Mouse (Mus musculus): ENCODE results near the gene Cpne8. TPM values are rescaled to one million over a fixed set of nuclear protein-coding genes. Genes with fewer than 3 reads are reported as not detected.
"Not testable (repeated sequence)": the region's sequence is repeated elsewhere in the genome, so short reads cannot be mapped to it uniquely, and the experiment has no call there.

Cpne8 gene
- polyA plus RNA-seq, 1 experiment from 2014 or later = 4.2 TPM

- no peak overlapping the region for H3K9ac ChIP-seq (ENCODE audit: low read depth, low read length)
- H3K4me1 ChIP-seq (ENCODE audit: control insufficient read depth, insufficient read depth, low read length) = no peaks in the 10 kb centered on the region
- no peak overlapping the region for H3K4me2 ChIP-seq
- H3K4me3 ChIP-seq (ENCODE audit: low read depth, low read length) = no peak overlapping the region
- no peaks in the 10 kb centered on the region for H3K36me3 ChIP-seq (ENCODE audit: control insufficient read depth, insufficient read depth, low read length)
- no peaks in the 10 kb centered on the region for H3K9me3 ChIP-seq (replicated peaks; ENCODE audit: control insufficient read depth, low read length)
- H3K27me3 ChIP-seq (ENCODE audit: control insufficient read depth, insufficient read depth, low read length) = no peaks in the 10 kb centered on the region
- WGBS (ENCODE audit: insufficient replicate concordance) = 85% methylated on average over 10 of the region's 10 CpGs
- no peak overlapping the region for H3K27ac ChIP-seq (ENCODE audit: low read depth, low read length)
- no peak for ATAC-seq (replicated peaks; ENCODE audit: insufficient number of reproducible peaks, low FRiP score, low TSS enrichment)
Observed at GRCm38 (mm10) chr15:90645828-90646227, 33.4 kb downstream of the Cpne8 start.

DNA sequence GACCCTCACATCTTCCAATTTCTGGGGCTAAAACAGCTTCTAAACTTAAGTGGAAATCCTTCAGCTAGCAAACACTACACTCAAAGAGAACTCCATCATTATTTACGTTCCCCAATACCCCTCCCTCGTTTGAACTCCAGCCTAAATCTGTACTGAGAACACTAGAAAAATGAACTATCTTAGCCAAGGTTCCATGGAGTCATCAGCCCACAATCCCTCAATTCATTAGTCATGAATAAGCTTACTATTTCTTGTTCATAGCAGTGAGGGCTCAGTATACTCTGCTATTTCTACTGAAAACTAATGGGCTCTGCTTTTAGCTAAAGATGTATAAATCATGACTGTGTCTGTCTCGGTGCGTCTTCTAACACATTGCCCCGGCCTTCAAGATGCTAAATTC is 55.0 kb downstream of the Cpne8 start:
- Histone ChIP-seq H3K9ac (ENCODE audit: low read depth, low read length) (no peak overlapping the region), H3K27ac (ENCODE audit: low read depth, low read length) (no peak overlapping the region), H3K4me1 (ENCODE audit: control insufficient read depth, insufficient read depth, low read length) (no peaks in the 10 kb centered on the region), H3K36me3 (ENCODE audit: control insufficient read depth, insufficient read depth, low read length) (no peaks in the 10 kb centered on the region), H3K9me3 (replicated peaks; ENCODE audit: control insufficient read depth, low read length) (no peaks in the 10 kb centered on the region), H3K27me3 (ENCODE audit: control insufficient read depth, insufficient read depth, low read length) (no peaks in the 10 kb centered on the region), H3K4me3 (ENCODE audit: low read depth, low read length) (no peak overlapping the region), H3K4me2 (no peak overlapping the region)
- no peak for ATAC-seq (replicated peaks; ENCODE audit: insufficient number of reproducible peaks, low FRiP score, low TSS enrichment)
- 70% methylated on average over 5 of the region's 5 CpGs for WGBS (ENCODE audit: insufficient replicate concordance)

GRCm38 (mm10) chr15:90622005-90622404 is 57.2 kb downstream of the Cpne8 start:
- no peak overlapping the region for H3K4me2 ChIP-seq
- no peak overlapping the region for H3K4me3 ChIP-seq (ENCODE audit: low read depth, low read length)
- no peaks in the 10 kb centered on the region for H3K4me1 ChIP-seq (ENCODE audit: control insufficient read depth, insufficient read depth, low read length)
- H3K9ac ChIP-seq (ENCODE audit: low read depth, low read length) = no peak overlapping the region
- no peak overlapping the region for H3K27ac ChIP-seq (ENCODE audit: low read depth, low read length)
- ATAC-seq (replicated peaks; ENCODE audit: insufficient number of reproducible peaks, low FRiP score, low TSS enrichment) = no peak
- 87% methylated on average over 3 of the region's 3 CpGs for WGBS (ENCODE audit: insufficient replicate concordance)
- H3K36me3 ChIP-seq (ENCODE audit: control insufficient read depth, insufficient read depth, low read length) = no peaks in the 10 kb centered on the region
- H3K9me3 ChIP-seq (replicated peaks; ENCODE audit: control insufficient read depth, low read length) = no peaks in the 10 kb centered on the region
- H3K27me3 ChIP-seq (ENCODE audit: control insufficient read depth, insufficient read depth, low read length) = no peaks in the 10 kb centered on the region

GRCm38 (mm10) chr15:90619736-90620135 is 59.5 kb downstream of the Cpne8 start:
- Histone ChIP-seq H3K9me3 (replicated peaks; ENCODE audit: control insufficient read depth, low read length) (no peaks in the 10 kb centered on the region), H3K4me1 (ENCODE audit: control insufficient read depth, insufficient read depth, low read length) (peaks cover 7% of the 10 kb centered on the region), H3K9ac (ENCODE audit: low read depth, low read length) (no peak overlapping the region), H3K27me3 (ENCODE audit: control insufficient read depth, insufficient read depth, low read length) (no peaks in the 10 kb centered on the region), H3K4me2 (no peak overlapping the region), H3K27ac (ENCODE audit: low read depth, low read length) (no peak overlapping the region), H3K36me3 (ENCODE audit: control insufficient read depth, insufficient read depth, low read length) (no peaks in the 10 kb centered on the region), H3K4me3 (ENCODE audit: low read depth, low read length) (no peak overlapping the region)
- WGBS (ENCODE audit: insufficient replicate concordance) = 79% methylated on average over 4 of the region's 4 CpGs
- ATAC-seq (replicated peaks; ENCODE audit: insufficient number of reproducible peaks, low FRiP score, low TSS enrichment) = no peak

- ATAC-seq (replicated peaks; ENCODE audit: insufficient number of reproducible peaks, low FRiP score, low TSS enrichment) = peak; percentile 63
- H3K4me2 ChIP-seq = peak overlapping the region; percentile 39
- WGBS (ENCODE audit: insufficient replicate concordance) = 36% methylated on average over 8 of the region's 8 CpGs
Observed at GRCm38 (mm10) chr15:90616116-90616798, 63.0 kb downstream of the Cpne8 start.

GRCm38 (mm10) chr15:90610767-90611166 is 68.5 kb downstream of the Cpne8 start:
- H3K36me3 ChIP-seq (ENCODE audit: control insufficient read depth, insufficient read depth, low read length); H3K4me1 ChIP-seq (ENCODE audit: control insufficient read depth, insufficient read depth, low read length); H3K9ac ChIP-seq (ENCODE audit: low read depth, low read length); H3K4me3 ChIP-seq (ENCODE audit: low read depth, low read length); H3K27ac ChIP-seq (ENCODE audit: low read depth, low read length); H3K4me2 ChIP-seq; H3K27me3 ChIP-seq (ENCODE audit: control insufficient read depth, insufficient read depth, low read length); H3K9me3 ChIP-seq (replicated peaks; ENCODE audit: control insufficient read depth, low read length); ATAC-seq (replicated peaks; ENCODE audit: insufficient number of reproducible peaks, low FRiP score, low TSS enrichment): not testable (repeated sequence)
- WGBS (ENCODE audit: insufficient replicate concordance) = 83% methylated on average over 4 of the region's 4 CpGs

More at GRCm38 (mm10) chr15:90616116-90616798, 63.0 kb downstream of the Cpne8 start:
- Histone ChIP-seq H3K9me3 (replicated peaks; ENCODE audit: control insufficient read depth, low read length) (no peaks in the 10 kb centered on the region), H3K36me3 (ENCODE audit: control insufficient read depth, insufficient read depth, low read length) (no peaks in the 10 kb centered on the region), H3K27me3 (ENCODE audit: control insufficient read depth, insufficient read depth, low read length) (no peaks in the 10 kb centered on the region), H3K9ac (ENCODE audit: low read depth, low read length) (no peak overlapping the region), H3K27ac (ENCODE audit: low read depth, low read length) (no peak overlapping the region), H3K4me1 (ENCODE audit: control insufficient read depth, insufficient read depth, low read length) (peaks cover 7% of the 10 kb centered on the region), H3K4me3 (ENCODE audit: low read depth, low read length) (no peak overlapping the region)

DNA sequence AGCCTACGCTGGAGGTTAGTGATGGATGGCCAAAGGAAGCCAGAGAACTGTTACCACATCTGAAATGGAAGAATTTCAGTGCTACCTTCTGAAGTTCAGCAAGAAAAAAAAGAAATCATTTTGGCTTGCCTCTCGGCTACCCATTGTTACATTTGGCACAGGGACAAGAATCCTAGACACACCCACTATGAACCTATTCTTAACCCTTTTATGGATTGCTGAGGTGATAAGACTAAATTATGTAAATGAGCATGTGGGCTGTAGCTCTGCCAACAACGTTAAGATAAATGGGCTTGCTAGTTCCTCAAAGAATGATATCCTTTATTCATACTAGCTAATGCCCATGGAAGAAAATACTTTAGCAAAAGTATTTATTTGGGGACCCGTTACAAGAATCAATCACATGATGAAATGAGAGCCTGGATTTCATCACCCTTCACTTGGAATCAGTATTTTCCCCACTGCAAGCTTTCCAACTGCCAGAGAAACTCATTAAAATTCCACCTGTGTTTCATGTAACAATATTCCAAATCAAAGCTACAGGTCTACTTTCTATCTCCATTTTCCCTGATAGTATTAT is 69.3 kb downstream of the Cpne8 start:
- 56% methylated on average over 4 of the region's 4 CpGs for WGBS (ENCODE audit: insufficient replicate concordance)
- Histone ChIP-seq H3K9ac (ENCODE audit: low read depth, low read length) (no peak overlapping the region), H3K27ac (ENCODE audit: low read depth, low read length) (no peak overlapping the region), H3K36me3 (ENCODE audit: control insufficient read depth, insufficient read depth, low read length) (no peaks in the 10 kb centered on the region), H3K4me1 (ENCODE audit: control insufficient read depth, insufficient read depth, low read length) (no peaks in the 10 kb centered on the region), H3K9me3 (replicated peaks; ENCODE audit: control insufficient read depth, low read length) (no peaks in the 10 kb centered on the region), H3K27me3 (ENCODE audit: control insufficient read depth, insufficient read depth, low read length) (no peaks in the 10 kb centered on the region), H3K4me2 (no peak overlapping the region), H3K4me3 (ENCODE audit: low read depth, low read length) (no peak overlapping the region)
- no peak for ATAC-seq (replicated peaks; ENCODE audit: insufficient number of reproducible peaks, low FRiP score, low TSS enrichment)

DNA sequence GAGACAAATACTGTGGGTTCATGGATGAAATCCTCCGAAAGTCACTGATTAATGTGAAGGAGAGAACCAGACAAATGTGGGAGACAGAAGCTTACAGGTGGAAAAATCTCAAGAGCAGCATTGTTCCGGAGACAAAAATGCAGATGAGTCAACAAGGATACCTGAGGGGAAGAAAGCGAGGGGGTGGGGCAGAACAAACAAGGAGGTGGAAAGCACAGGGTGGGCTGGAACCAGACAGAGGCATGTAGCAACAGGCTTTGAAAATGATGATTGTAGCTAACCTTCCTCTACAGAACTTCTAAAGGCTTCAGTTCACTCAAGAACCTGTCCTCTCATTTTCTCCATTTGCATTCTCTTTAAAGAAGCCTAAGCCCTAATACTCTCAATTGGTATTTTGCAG is 70.9 kb downstream of the Cpne8 start:
- H3K27me3 ChIP-seq (ENCODE audit: control insufficient read depth, insufficient read depth, low read length) = no peaks in the 10 kb centered on the region
- no peak overlapping the region for H3K4me2 ChIP-seq
- H3K36me3 ChIP-seq (ENCODE audit: control insufficient read depth, insufficient read depth, low read length) = no peaks in the 10 kb centered on the region
- no peak overlapping the region for H3K9ac ChIP-seq (ENCODE audit: low read depth, low read length)
- no peaks in the 10 kb centered on the region for H3K4me1 ChIP-seq (ENCODE audit: control insufficient read depth, insufficient read depth, low read length)
- H3K27ac ChIP-seq (ENCODE audit: low read depth, low read length) = no peak overlapping the region
- 69% methylated on average over 3 of the region's 3 CpGs for WGBS (ENCODE audit: insufficient replicate concordance)
- no peaks in the 10 kb centered on the region for H3K9me3 ChIP-seq (replicated peaks; ENCODE audit: control insufficient read depth, low read length)
- no peak for ATAC-seq (replicated peaks; ENCODE audit: insufficient number of reproducible peaks, low FRiP score, low TSS enrichment)
- H3K4me3 ChIP-seq (ENCODE audit: low read depth, low read length) = no peak overlapping the region

DNA sequence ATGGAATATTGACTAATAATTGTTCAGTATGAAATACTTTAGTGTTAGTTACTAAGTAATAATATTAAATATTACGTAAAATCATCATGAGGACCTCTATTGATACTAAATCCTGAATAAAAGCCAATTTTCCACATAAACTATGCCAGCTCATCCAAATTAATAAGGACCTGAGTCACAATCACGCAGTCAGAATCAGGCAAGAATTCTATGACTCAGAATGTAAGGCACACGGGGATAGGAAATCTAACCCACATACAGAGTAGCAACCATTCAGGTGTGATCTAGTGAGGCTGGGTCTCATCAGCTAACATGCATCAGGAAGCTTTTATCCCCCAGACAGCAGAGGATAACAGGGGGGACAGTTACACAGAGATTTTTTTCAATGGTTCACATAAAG is 72.1 kb downstream of the Cpne8 start:
- no peak for ATAC-seq (replicated peaks; ENCODE audit: insufficient number of reproducible peaks, low FRiP score, low TSS enrichment)
- Histone ChIP-seq H3K4me3 (ENCODE audit: low read depth, low read length) (no peak overlapping the region), H3K4me1 (ENCODE audit: control insufficient read depth, insufficient read depth, low read length) (no peaks in the 10 kb centered on the region), H3K9ac (ENCODE audit: low read depth, low read length) (no peak overlapping the region), H3K27me3 (ENCODE audit: control insufficient read depth, insufficient read depth, low read length) (no peaks in the 10 kb centered on the region), H3K4me2 (no peak overlapping the region), H3K27ac (ENCODE audit: low read depth, low read length) (no peak overlapping the region), H3K36me3 (ENCODE audit: control insufficient read depth, insufficient read depth, low read length) (no peaks in the 10 kb centered on the region), H3K9me3 (replicated peaks; ENCODE audit: control insufficient read depth, low read length) (no peaks in the 10 kb centered on the region)
- 81% methylated on average over 3 of the region's 3 CpGs for WGBS (ENCODE audit: insufficient replicate concordance)

All from heart, embryonic 11.5 days (tissue).